In the genomic region with DNA sequence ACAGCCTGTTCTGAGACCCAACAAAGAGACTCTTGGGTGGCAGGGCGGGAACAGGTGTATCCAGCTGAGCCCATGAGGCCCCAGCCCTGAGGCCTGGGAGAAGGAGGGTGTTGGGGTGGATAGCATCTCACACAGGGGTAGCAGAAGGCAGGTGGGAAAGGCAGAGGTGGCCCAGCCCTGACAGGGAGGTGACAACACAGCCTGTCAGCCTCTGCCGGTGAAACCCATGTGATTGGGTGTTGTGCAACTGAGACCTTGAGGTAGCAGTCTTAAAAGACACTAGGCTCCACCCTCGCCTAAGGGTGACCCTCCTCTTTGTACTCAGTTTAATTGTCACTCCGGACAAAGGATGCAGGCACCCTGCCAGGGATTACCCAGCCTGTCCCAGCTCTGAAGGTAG, we compare ENCODE assay signal across 22 mouse cellular contexts. TPM values are rescaled to one million over a fixed set of nuclear protein-coding genes. Genes with fewer than 3 reads are reported as not detected.
DNase-seq lines count a peak whose midpoint lies in the region; ATAC-seq and TF ChIP-seq lines count a peak whose summit lies in the region.
"Had no signal": no experiment of that assay in that cellular context is flagged by ENCODE, and none has a peak within 500 bp of the region (broad histone marks: within the 10 kb centered on the region; RNA-seq: fewer than 3 reads in every experiment).

No protein-coding gene starts in this region.

- no peak overlapping the region for H3K9ac ChIP-seq in forebrain, postnatal 0 days
- H3K9ac ChIP-seq in stomach, embryonic 16.5 days (ENCODE audit: low read length) = no peak overlapping the region
- no peak overlapping the region for H3K9ac ChIP-seq in midbrain, embryonic 15.5 days
- H3K9ac ChIP-seq in liver, embryonic 11.5 days (ENCODE audit: low read depth, low read length) = no peak overlapping the region
- H3K9ac ChIP-seq: forebrain, embryonic 15.5 days; liver, embryonic 14.5 days had no signal

- H3K4me3 ChIP-seq in forebrain, embryonic 10.5 days = no peak overlapping the region
- no peak overlapping the region for H3K4me3 ChIP-seq in forebrain, postnatal 0 days (ENCODE audit: low read depth, low read length)
- H3K4me3 ChIP-seq in stomach, embryonic 16.5 days (replicated peaks; ENCODE audit: low read length) = no peak overlapping the region
- H3K4me3 ChIP-seq in midbrain, embryonic 15.5 days = no peak overlapping the region
- H3K4me3 ChIP-seq in liver, embryonic 11.5 days (ENCODE audit: low read depth, low read length) = no peak overlapping the region
- H3K4me3 ChIP-seq: forebrain, embryonic 15.5 days; heart, embryonic 10.5 days; midbrain, embryonic 10.5 days had no signal

- no peak for TF ChIP-seq CTCF in forebrain, postnatal 0 days (IDR thresholded peaks at IDR 0.05; ENCODE audit: low read depth)

- no peak for DNase-seq in forebrain, embryonic 10.5 days (ENCODE audit: extremely low spot score, low spot score)
- DNase-seq in forebrain, postnatal 0 days = no peak
- peak; percentile 45 for DNase-seq in testis, postnatal 10 days (ENCODE audit: low spot score)
- DNase-seq in testis, postnatal 14 days (ENCODE audit: low spot score) = no peak
- peak; percentile 79 for DNase-seq in fat pad, adult 2 months (ENCODE audit: extremely low read depth, low read depth, low spot score)
- no peak for DNase-seq in liver, embryonic 11.5 days (ENCODE audit: low spot score)
- DNase-seq: B cell, adult 2 months; cerebellum, adult 11 months; kidney, postnatal 10 days; layer of hippocampus, adult 9-11 months; lung, postnatal 14 days; right cerebral cortex, adult 18-20 months; spleen, adult 18-20 months had no signal

- H3K36me3 ChIP-seq in forebrain, embryonic 10.5 days (replicated peaks) = no peaks in the 10 kb centered on the region
- no peaks in the 10 kb centered on the region for H3K36me3 ChIP-seq in forebrain, postnatal 0 days (ENCODE audit: insufficient read depth)
- H3K36me3 ChIP-seq in stomach, embryonic 16.5 days (ENCODE audit: control insufficient read depth, insufficient read depth, low read length) = no peaks in the 10 kb centered on the region
- H3K36me3 ChIP-seq in midbrain, embryonic 15.5 days (replicated peaks) = no peaks in the 10 kb centered on the region
- no peaks in the 10 kb centered on the region for H3K36me3 ChIP-seq in liver, embryonic 11.5 days (ENCODE audit: control insufficient read depth, insufficient read depth, low read length)
- H3K36me3 ChIP-seq: forebrain, embryonic 15.5 days; heart, embryonic 10.5 days; midbrain, embryonic 10.5 days had no signal

- WGBS in forebrain, embryonic 10.5 days = 32% methylated on average over 4 of the region's 4 CpGs
- WGBS in forebrain, postnatal 0 days = 30% methylated on average over 4 of the region's 4 CpGs
- WGBS in stomach, embryonic 16.5 days = 46% methylated on average over 4 of the region's 4 CpGs
- WGBS in midbrain, embryonic 15.5 days = 27% methylated on average over 4 of the region's 4 CpGs
- 45% methylated on average over 4 of the region's 4 CpGs for WGBS in liver, embryonic 11.5 days

- no peak overlapping the region for H3K4me2 ChIP-seq in forebrain, postnatal 0 days (ENCODE audit: low read depth)
- H3K4me2 ChIP-seq in stomach, embryonic 16.5 days (ENCODE audit: low read depth, low read length) = no peak overlapping the region
- H3K4me2 ChIP-seq in midbrain, embryonic 15.5 days = no peak overlapping the region
- no peak overlapping the region for H3K4me2 ChIP-seq in liver, embryonic 11.5 days
- H3K4me2 ChIP-seq: forebrain, embryonic 15.5 days had no signal

- H3K9me3 ChIP-seq in forebrain, embryonic 10.5 days = peaks cover 3% of the 10 kb centered on the region; the same call in 1 of the 2 replicates
- H3K9me3 ChIP-seq in forebrain, postnatal 0 days (ENCODE audit: low read length) = no peaks in the 10 kb centered on the region
- no peaks in the 10 kb centered on the region for H3K9me3 ChIP-seq in stomach, embryonic 16.5 days (replicated peaks; ENCODE audit: control insufficient read depth, low read length)
- H3K9me3 ChIP-seq in midbrain, embryonic 15.5 days = no peaks in the 10 kb centered on the region
- H3K9me3 ChIP-seq in liver, embryonic 11.5 days (ENCODE audit: control insufficient read depth, low read length) = no peaks in the 10 kb centered on the region
- H3K9me3 ChIP-seq: forebrain, embryonic 15.5 days; heart, embryonic 10.5 days; midbrain, embryonic 10.5 days had no signal

- H3K27ac ChIP-seq in forebrain, embryonic 10.5 days = peak overlapping the region; percentile 25; the same call in 1 of the 2 replicates
- H3K27ac ChIP-seq in forebrain, postnatal 0 days (ENCODE audit: low read depth, low read length) = no peak overlapping the region
- no peak overlapping the region for H3K27ac ChIP-seq in stomach, embryonic 16.5 days (ENCODE audit: low read length)
- no peak overlapping the region for H3K27ac ChIP-seq in midbrain, embryonic 15.5 days
- H3K27ac ChIP-seq in liver, embryonic 11.5 days (ENCODE audit: low read depth, low read length) = no peak overlapping the region
- H3K27ac ChIP-seq: forebrain, embryonic 15.5 days; heart, embryonic 10.5 days; liver, embryonic 14.5 days; midbrain, embryonic 10.5 days had no signal

- H3K4me1 ChIP-seq in forebrain, embryonic 10.5 days = peaks cover 23% of the 10 kb centered on the region
- H3K4me1 ChIP-seq in forebrain, postnatal 0 days (ENCODE audit: insufficient read depth) = no peaks in the 10 kb centered on the region
- H3K4me1 ChIP-seq in stomach, embryonic 16.5 days (ENCODE audit: control insufficient read depth, insufficient read depth, low read length) = peaks cover 25% of the 10 kb centered on the region
- H3K4me1 ChIP-seq in midbrain, embryonic 15.5 days = peaks cover 9% of the 10 kb centered on the region
- H3K4me1 ChIP-seq in liver, embryonic 11.5 days (replicated peaks; ENCODE audit: control insufficient read depth, insufficient read depth, low read length) = no peaks in the 10 kb centered on the region

- H3K27me3 ChIP-seq in forebrain, embryonic 10.5 days (ENCODE audit: poor library complexity, severe bottlenecking) = peaks cover 28% of the 10 kb centered on the region
- H3K27me3 ChIP-seq in forebrain, postnatal 0 days (ENCODE audit: insufficient read depth, low read length) = no peaks in the 10 kb centered on the region
- H3K27me3 ChIP-seq in stomach, embryonic 16.5 days (ENCODE audit: control insufficient read depth, insufficient read depth, low read length) = no peaks in the 10 kb centered on the region
- H3K27me3 ChIP-seq in midbrain, embryonic 15.5 days (replicated peaks) = no peaks in the 10 kb centered on the region
- peaks cover 34% of the 10 kb centered on the region for H3K27me3 ChIP-seq in liver, embryonic 11.5 days (replicated peaks; ENCODE audit: control insufficient read depth, insufficient read depth, low read length)
- H3K27me3 ChIP-seq: forebrain, embryonic 15.5 days had no signal

- no peak for ATAC-seq in forebrain, postnatal 0 days
- peak; percentile 27; the same call in 1 of the 2 replicates for ATAC-seq in stomach, embryonic 16.5 days (ENCODE audit: insufficient read depth, low FRiP score)
- no peak for ATAC-seq in midbrain, embryonic 15.5 days (replicated peaks)
- no peak for ATAC-seq in liver, embryonic 11.5 days (replicated peaks; ENCODE audit: low FRiP score)
- ATAC-seq: forebrain, embryonic 15.5 days had no signal

RNA-seq across cellular contexts. Expression of gene Pdlim4, which starts 4.5 kb away (rescaled TPM):
- polyA plus RNA-seq in forebrain, embryonic 10.5 days (2016; fragmentation: Nextera tagmentation; extraction: Ambion mirVana) = 49.5 and 53.1 TPM in 2 replicates
- 27.6 and 30.9 TPM in 2 replicates for total RNA-seq in forebrain, postnatal 0 days (2014; rRNA removed)
- polyA plus RNA-seq in forebrain, postnatal 0 days (2015; fragmentation: Nextera tagmentation; extraction: Ambion mirVana) = 47.9 and 50.7 TPM in 2 replicates
- polyA plus RNA-seq in stomach, embryonic 16.5 days (2015; fragmentation: Nextera tagmentation; extraction: Ambion mirVana) = 63.7 and 65.9 TPM in 2 replicates
- 22.3 and 26.8 TPM in 2 replicates for polyA plus RNA-seq in midbrain, embryonic 15.5 days (2015; fragmentation: Nextera tagmentation; extraction: Ambion mirVana)
- polyA plus RNA-seq in liver, embryonic 11.5 days (2014; fragmentation: Nextera tagmentation; extraction: Ambion mirVana) = 13.1 and 13.2 TPM in 2 replicates
- total RNA-seq: hematopoietic stem cell, adult 5-6 weeks; MEL had no signal

RNA-seq across cellular contexts. Expression of gene P4ha2, which starts 26.6 kb away (rescaled TPM):
- 15.9 and 19.7 TPM in 2 replicates for polyA plus RNA-seq in forebrain, embryonic 10.5 days (2016; fragmentation: Nextera tagmentation; extraction: Ambion mirVana)
- total RNA-seq in forebrain, postnatal 0 days (2014; rRNA removed) = 6.8 and 9.8 TPM in 2 replicates
- 6.0 and 6.1 TPM in 2 replicates for polyA plus RNA-seq in forebrain, postnatal 0 days (2015; fragmentation: Nextera tagmentation; extraction: Ambion mirVana)
- polyA plus RNA-seq in stomach, embryonic 16.5 days (2015; fragmentation: Nextera tagmentation; extraction: Ambion mirVana) = 78.6 and 86.8 TPM in 2 replicates
- 10.0 and 10.3 TPM in 2 replicates for polyA plus RNA-seq in midbrain, embryonic 15.5 days (2015; fragmentation: Nextera tagmentation; extraction: Ambion mirVana)
- 24.3 and 25.7 TPM in 2 replicates for polyA plus RNA-seq in liver, embryonic 11.5 days (2014; fragmentation: Nextera tagmentation; extraction: Ambion mirVana)
- total RNA-seq: hematopoietic stem cell, adult 5-6 weeks; neutrophil, adult 5-6 weeks had no signal

RNA-seq across cellular contexts. Expression of gene Slc22a4, which starts 45.4 kb away (rescaled TPM):
- polyA plus RNA-seq in forebrain, embryonic 10.5 days (2016; fragmentation: Nextera tagmentation; extraction: Ambion mirVana) = 0.76 and 1.3 TPM in 2 replicates
- 3.7 and 4.7 TPM in 2 replicates for total RNA-seq in forebrain, postnatal 0 days (2014; rRNA removed)
- polyA plus RNA-seq in forebrain, postnatal 0 days (2015; fragmentation: Nextera tagmentation; extraction: Ambion mirVana) = 3.3 and 4.0 TPM in 2 replicates
- 2.7 and 2.9 TPM in 2 replicates for polyA plus RNA-seq in stomach, embryonic 16.5 days (2015; fragmentation: Nextera tagmentation; extraction: Ambion mirVana)
- polyA plus RNA-seq in midbrain, embryonic 15.5 days (2015; fragmentation: Nextera tagmentation; extraction: Ambion mirVana) = 3.3 and 4.0 TPM in 2 replicates
- polyA plus RNA-seq in liver, embryonic 11.5 days (2014; fragmentation: Nextera tagmentation; extraction: Ambion mirVana) = 20.6 and 21.5 TPM in 2 replicates

Comparison
In these comparisons a context has a peak if more than half of its experiments do, and no peak if none do; other contexts are left out.
1. DNase-seq: peak in testis, postnatal 10 days (single experiment) and fat pad, adult 2 months (single experiment); none in forebrain, embryonic 10.5 days (single experiment), forebrain, postnatal 0 days (single experiment), testis, postnatal 14 days (single experiment) and liver, embryonic 11.5 days (single experiment).